Mouse (Mus musculus): ENCODE data around the gene Iffo1. TPM values are rescaled to one million over a fixed set of nuclear protein-coding genes. Genes with fewer than 3 reads are reported as not detected.

Gene Iffo1
- polyA plus RNA-seq, 1 experiment = 35.0 TPM

- Histone ChIP-seq H3K4me3 (ENCODE audit: insufficient read depth, low read depth, low read length) (peak overlapping the region; percentile 86), H3K4me1 (ENCODE audit: control insufficient read depth, insufficient read depth, low read length) (peaks cover 9% of the 10 kb centered on the region; the same call in 1 of the 2 replicates), H3K27ac (ENCODE audit: insufficient read depth, low read depth, low read length) (peak overlapping the region; percentile 87), H3K36me3 (ENCODE audit: control insufficient read depth, insufficient read depth, low read length) (peaks cover 5% of the 10 kb centered on the region), H3K27me3 (replicated peaks; ENCODE audit: control insufficient read depth, insufficient read depth, low read length) (no peaks in the 10 kb centered on the region)
- WGBS = 1% methylated on average over 36 of the region's 36 CpGs
- TF ChIP-seq POLR2A (IDR thresholded peaks at IDR 0.05; ENCODE audit: low read depth, low read length) (peak; percentile 98), CTCF (conservative IDR thresholded peaks at IDR 0.05; ENCODE audit: insufficient read depth, insufficient read length, low read depth, low read length) (no peak)
- peak; percentile 98 for DNase-seq
Measured at GRCm38 (mm10) chr6:125165328-125165891, 20.4 kb downstream of the Iffo1 start.

GRCm38 (mm10) chr6:125166051-125166751 lies 21.2 kb downstream of the Iffo1 start, which contains the start of gene Gapdh:
Gene Gapdh (minus strand): TSS chr6:125166467.
- Histone ChIP-seq H3K36me3 (ENCODE audit: control insufficient read depth, insufficient read depth, low read length) (peaks cover 5% of the 10 kb centered on the region), H3K27me3 (replicated peaks; ENCODE audit: control insufficient read depth, insufficient read depth, low read length) (no peaks in the 10 kb centered on the region), H3K4me3 (ENCODE audit: insufficient read depth, low read depth, low read length) (peak within 1 kb of the TSS; percentile 86), H3K27ac (ENCODE audit: insufficient read depth, low read depth, low read length) (peak within 1 kb of the TSS; percentile 87), H3K4me1 (ENCODE audit: control insufficient read depth, insufficient read depth, low read length) (peaks cover 9% of the 10 kb centered on the region; the same call in 1 of the 2 replicates)
- no peak for TF ChIP-seq CTCF (conservative IDR thresholded peaks at IDR 0.05; ENCODE audit: insufficient read depth, insufficient read length, low read depth, low read length)
- no peak for TF ChIP-seq POLR2A (IDR thresholded peaks at IDR 0.05; ENCODE audit: low read depth, low read length)
- WGBS = under 1% methylated on average over 18 of the region's 18 CpGs
- peak; percentile 94 for DNase-seq

GRCm38 (mm10) chr6:125166861-125167650 lies 22.0 kb downstream of the Iffo1 start:
- peak overlapping the region; percentile 87 for H3K27ac ChIP-seq (ENCODE audit: insufficient read depth, low read depth, low read length)
- no peak for TF ChIP-seq POLR2A (IDR thresholded peaks at IDR 0.05; ENCODE audit: low read depth, low read length)
- TF ChIP-seq CTCF (conservative IDR thresholded peaks at IDR 0.05; ENCODE audit: insufficient read depth, insufficient read length, low read depth, low read length) = no peak

GRCm38 (mm10) chr6:125168086-125168485 lies 23.0 kb downstream of the Iffo1 start:
- H3K36me3 ChIP-seq (ENCODE audit: control insufficient read depth, insufficient read depth, low read length) = peaks cover 4% of the 10 kb centered on the region
- H3K27me3 ChIP-seq (replicated peaks; ENCODE audit: control insufficient read depth, insufficient read depth, low read length) = no peaks in the 10 kb centered on the region
- no peak overlapping the region for H3K4me3 ChIP-seq (ENCODE audit: insufficient read depth, low read depth, low read length)
- H3K4me1 ChIP-seq (ENCODE audit: control insufficient read depth, insufficient read depth, low read length) = peaks cover 9% of the 10 kb centered on the region; the same call in 1 of the 2 replicates
- DNase-seq = no peak
- H3K27ac ChIP-seq (ENCODE audit: insufficient read depth, low read depth, low read length) = no peak overlapping the region
- 94% methylated on average over 14 of the region's 14 CpGs for WGBS
- TF ChIP-seq CTCF (conservative IDR thresholded peaks at IDR 0.05; ENCODE audit: insufficient read depth, insufficient read length, low read depth, low read length) = no peak
- TF ChIP-seq POLR2A (IDR thresholded peaks at IDR 0.05; ENCODE audit: low read depth, low read length) = no peak

More at GRCm38 (mm10) chr6:125166861-125167650, 22.0 kb downstream of the Iffo1 start:
- Histone ChIP-seq H3K4me3 (ENCODE audit: insufficient read depth, low read depth, low read length) (peak overlapping the region; percentile 66), H3K36me3 (ENCODE audit: control insufficient read depth, insufficient read depth, low read length) (peaks cover 5% of the 10 kb centered on the region), H3K27me3 (replicated peaks; ENCODE audit: control insufficient read depth, insufficient read depth, low read length) (no peaks in the 10 kb centered on the region), H3K4me1 (ENCODE audit: control insufficient read depth, insufficient read depth, low read length) (peaks cover 9% of the 10 kb centered on the region; the same call in 1 of the 2 replicates)
- DNase-seq = peak; percentile 38
- WGBS = 36% methylated on average over 10 of the region's 10 CpGs

- Histone ChIP-seq H3K36me3 (ENCODE audit: control insufficient read depth, insufficient read depth, low read length) (no peaks in the 10 kb centered on the region), H3K4me1 (ENCODE audit: control insufficient read depth, insufficient read depth, low read length) (peaks cover 9% of the 10 kb centered on the region; the same call in 1 of the 2 replicates), H3K27ac (ENCODE audit: insufficient read depth, low read depth, low read length) (no peak overlapping the region), H3K4me3 (ENCODE audit: insufficient read depth, low read depth, low read length) (no peak overlapping the region), H3K27me3 (replicated peaks; ENCODE audit: control insufficient read depth, insufficient read depth, low read length) (no peaks in the 10 kb centered on the region)
- DNase-seq = peak; percentile 34
- WGBS = 73% methylated on average over 6 of the region's 6 CpGs
- peak; percentile 51 for TF ChIP-seq CTCF (conservative IDR thresholded peaks at IDR 0.05; ENCODE audit: insufficient read depth, insufficient read length, low read depth, low read length)
- no peak for TF ChIP-seq POLR2A (IDR thresholded peaks at IDR 0.05; ENCODE audit: low read depth, low read length)
Measured at GRCm38 (mm10) chr6:125170194-125170593, 25.2 kb downstream of the Iffo1 start.

- no peak for TF ChIP-seq CTCF (conservative IDR thresholded peaks at IDR 0.05; ENCODE audit: insufficient read depth, insufficient read length, low read depth, low read length)
- no peak for TF ChIP-seq POLR2A (IDR thresholded peaks at IDR 0.05; ENCODE audit: low read depth, low read length)
- 84% methylated on average over 2 of the region's 2 CpGs for WGBS
- DNase-seq = no peak
- H3K27ac ChIP-seq (ENCODE audit: insufficient read depth, low read depth, low read length) = no peak overlapping the region
- H3K36me3 ChIP-seq (ENCODE audit: control insufficient read depth, insufficient read depth, low read length) = no peaks in the 10 kb centered on the region
- no peaks in the 10 kb centered on the region for H3K27me3 ChIP-seq (replicated peaks; ENCODE audit: control insufficient read depth, insufficient read depth, low read length)
- H3K4me3 ChIP-seq (ENCODE audit: insufficient read depth, low read depth, low read length) = no peak overlapping the region
- no peaks in the 10 kb centered on the region for H3K4me1 ChIP-seq (ENCODE audit: control insufficient read depth, insufficient read depth, low read length)
Measured at GRCm38 (mm10) chr6:125172474-125172873, 27.4 kb downstream of the Iffo1 start.

All from kidney, adult 2 months (tissue).